Mouse (Mus musculus) adrenal gland, postnatal 25 days (tissue): ENCODE data around the gene Gm3336. TPM values are rescaled to one million over a fixed set of nuclear protein-coding genes. Genes with fewer than 3 reads are reported as not detected.

Experiments
- DNase-seq: peaks from one replicate; pipeline ENCODE4 v3.0.0; 2021; ENCODE audit warnings: mixed read lengths
- total RNA-seq: library from RNA; stranded (reverse); gene quantifications from 2 replicates; pipeline ENCODE4 v1.2.3, GENCODE M21; 2021

Gm3336 gene
- total RNA-seq, 1 experiment from 2014 or later, result not detected

GRCm38 (mm10) chr8:70695318-70696018 lies 22.9 kb upstream of the Gm3336 start:
- no peak for DNase-seq

- DNase-seq, result peak; percentile 88
Observed at GRCm38 (mm10) chr8:70696019-70696885, 22.1 kb upstream of the Gm3336 start.

- DNase-seq, result no peak
Observed at GRCm38 (mm10) chr8:70696946-70697345, 21.4 kb upstream of the Gm3336 start.

- no peak for DNase-seq
Observed at GRCm38 (mm10) chr8:70697366-70698250, 20.7 kb upstream of the Gm3336 start.

- DNase-seq, result peak; percentile 99
Observed at GRCm38 (mm10) chr8:70698310-70699109, 19.8 kb upstream of the Gm3336 start, which contains the start of gene Jund. Gene Jund (plus strand): TSS chr8:70698949.

GRCm38 (mm10) chr8:70699116-70699833 lies 19.1 kb upstream of the Gm3336 start:
- no peak for DNase-seq

- DNase-seq, result peak; percentile 82
Observed at GRCm38 (mm10) chr8:70699834-70700554, 18.3 kb upstream of the Gm3336 start.

GRCm38 (mm10) chr8:70700555-70700922 lies 17.8 kb upstream of the Gm3336 start:
- peak; percentile 92 for DNase-seq

GRCm38 (mm10) chr8:70701048-70701981 lies 17.0 kb upstream of the Gm3336 start:
- no peak for DNase-seq

GRCm38 (mm10) chr8:70701982-70702841 lies 16.1 kb upstream of the Gm3336 start:
- DNase-seq, result no peak

- peak; percentile 75 for DNase-seq
Observed at GRCm38 (mm10) chr8:70702842-70703182, 15.5 kb upstream of the Gm3336 start.

- no peak for DNase-seq
Observed at GRCm38 (mm10) chr8:70703287-70703686, 15.1 kb upstream of the Gm3336 start, which contains the start of gene Iqcn. Gene Iqcn (plus strand): TSS chr8:70703457.

- peak; percentile 64 for DNase-seq
Observed at GRCm38 (mm10) chr8:70708281-70708680, 10.1 kb upstream of the Gm3336 start.

GRCm38 (mm10) chr8:70709794-70710193 lies 8.5 kb upstream of the Gm3336 start:
- peak; percentile 2 for DNase-seq

- peak; percentile 59 for DNase-seq
Observed at GRCm38 (mm10) chr8:70710296-70710695, 8.0 kb upstream of the Gm3336 start.

GRCm38 (mm10) chr8:70711041-70711440 lies 7.3 kb upstream of the Gm3336 start:
- peak; percentile 79 for DNase-seq

- DNase-seq, result peak; percentile 0
Observed at GRCm38 (mm10) chr8:70713991-70714390, 4.4 kb upstream of the Gm3336 start.

GRCm38 (mm10) chr8:70715086-70715485 lies 3.3 kb upstream of the Gm3336 start:
- DNase-seq, result no peak
